Mouse (Mus musculus) neural tube, embryonic 10.5 days (tissue): ENCODE data around the gene Cdc42ep2.
"Not testable (repeated sequence)": the region's sequence is repeated elsewhere in the genome, so short reads cannot be mapped to it uniquely, and the experiment has no call there.

Experiments used
- DNase-seq: peaks from one replicate; pipeline ENCODE4 v3.0.0-alpha.2; 2017; ENCODE audit warnings: low spot score; ENCODE audit errors: extremely low spot score

Gene Cdc42ep2

DNA sequence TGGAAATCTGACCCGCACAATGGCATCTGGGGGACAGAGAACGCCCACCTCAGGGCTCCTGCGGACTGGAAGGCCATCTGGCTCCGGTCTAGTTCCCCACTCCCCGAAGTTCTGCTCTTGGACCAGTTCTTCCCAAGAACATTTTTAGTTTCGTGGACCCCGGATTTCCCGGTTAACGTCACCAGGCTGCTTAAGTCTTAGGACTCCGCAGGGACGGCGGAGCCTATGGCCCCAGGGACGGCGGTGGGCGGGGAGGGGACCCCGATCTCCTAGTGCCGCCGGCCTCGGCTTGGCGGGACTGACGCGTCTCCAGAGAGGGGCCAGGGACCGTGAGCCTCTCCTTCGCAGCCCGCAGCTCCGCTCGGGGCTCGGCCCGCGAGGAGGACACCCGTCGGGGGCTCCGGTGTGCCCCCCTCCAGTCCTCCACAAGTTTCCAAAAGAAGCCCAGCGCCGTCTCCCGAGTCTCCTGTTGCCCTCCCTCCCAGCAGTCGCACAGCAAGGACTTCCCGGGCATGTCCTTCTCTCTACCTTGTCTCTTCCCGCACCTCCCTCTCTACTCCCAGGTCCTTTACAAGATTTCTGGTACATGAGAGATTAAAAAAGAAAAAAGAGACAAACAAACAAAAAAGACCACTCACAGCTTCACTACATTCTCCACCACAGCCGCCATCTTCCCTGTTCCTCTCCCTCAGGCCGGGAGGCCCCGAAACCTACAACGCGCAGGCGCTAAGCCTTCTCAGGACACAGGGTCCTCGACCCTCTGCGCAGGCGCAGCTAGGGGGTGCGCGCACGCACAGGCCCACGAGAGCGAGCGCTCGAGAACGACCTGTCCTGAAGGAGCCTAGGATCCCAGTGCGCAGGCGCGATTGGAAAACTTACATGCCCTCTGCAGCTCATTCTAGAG, 12.3 kb downstream of the Cdc42ep2 start:
- DNase-seq, result peak; percentile 100

DNA sequence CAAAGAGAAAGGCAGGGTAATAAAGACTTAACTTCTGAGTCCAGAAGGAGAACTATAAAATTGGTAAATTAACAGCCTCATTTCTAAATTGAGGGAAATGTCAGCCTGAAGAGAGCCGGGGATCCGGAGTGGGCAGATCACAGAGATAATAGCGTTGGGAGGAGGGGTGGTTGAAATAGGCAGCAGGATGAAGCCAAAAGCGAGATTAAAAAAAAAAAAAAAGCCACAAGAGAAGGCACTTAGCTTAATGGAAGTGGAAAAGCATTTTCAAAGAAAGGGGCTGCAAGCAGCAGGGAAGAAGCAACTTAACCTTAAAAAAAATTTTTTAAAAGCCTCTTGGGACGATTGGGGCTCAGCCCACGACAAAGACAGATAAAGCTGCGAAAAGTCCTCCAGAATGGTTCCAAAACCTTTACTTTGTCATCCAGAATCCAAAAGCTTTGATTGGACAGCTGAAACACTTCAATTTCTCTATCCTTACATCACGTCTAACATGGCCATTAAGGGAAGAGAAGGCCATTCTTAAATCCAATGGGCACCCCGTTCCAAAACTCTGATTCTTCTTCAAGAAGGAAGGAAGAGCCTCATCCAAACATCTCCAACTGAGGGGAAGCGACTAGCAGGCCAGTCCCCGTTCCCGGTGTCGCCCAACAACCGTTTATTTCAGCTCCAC, 13.1 kb downstream of the Cdc42ep2 start:
- DNase-seq, result no peak

DNA sequence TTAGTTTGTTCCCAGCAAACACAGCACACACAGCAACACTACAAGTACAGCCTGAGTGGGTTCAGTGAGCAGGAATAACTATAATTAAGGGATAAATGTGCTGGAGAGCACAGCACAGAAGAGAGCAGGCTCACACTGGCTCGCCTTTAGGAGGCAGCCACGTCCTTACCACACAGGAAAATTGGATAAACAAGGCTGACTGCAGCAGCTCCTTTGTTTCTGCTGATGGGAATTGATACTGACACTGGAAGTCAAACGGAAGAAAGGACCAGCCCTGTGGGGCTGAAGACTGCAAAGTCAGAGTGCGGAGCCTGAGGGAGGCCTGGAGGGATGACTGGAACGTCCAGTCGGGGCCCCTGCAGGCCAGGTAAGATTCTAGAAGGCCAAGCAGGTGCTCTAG, 14.4 kb downstream of the Cdc42ep2 start:
- DNase-seq, result no peak

GRCm38 (mm10) chr19:5907275-5907674, 17.3 kb downstream of the Cdc42ep2 start:
- DNase-seq, result no peak

- peak; percentile 94 for DNase-seq
These were observed 30.5 kb downstream of the Cdc42ep2 start, which contains the start of gene Tigd3 for GRCm38 (mm10) chr19:5894002-5894678. Gene Tigd3 (minus strand): TSS chr19:5894149.

DNA sequence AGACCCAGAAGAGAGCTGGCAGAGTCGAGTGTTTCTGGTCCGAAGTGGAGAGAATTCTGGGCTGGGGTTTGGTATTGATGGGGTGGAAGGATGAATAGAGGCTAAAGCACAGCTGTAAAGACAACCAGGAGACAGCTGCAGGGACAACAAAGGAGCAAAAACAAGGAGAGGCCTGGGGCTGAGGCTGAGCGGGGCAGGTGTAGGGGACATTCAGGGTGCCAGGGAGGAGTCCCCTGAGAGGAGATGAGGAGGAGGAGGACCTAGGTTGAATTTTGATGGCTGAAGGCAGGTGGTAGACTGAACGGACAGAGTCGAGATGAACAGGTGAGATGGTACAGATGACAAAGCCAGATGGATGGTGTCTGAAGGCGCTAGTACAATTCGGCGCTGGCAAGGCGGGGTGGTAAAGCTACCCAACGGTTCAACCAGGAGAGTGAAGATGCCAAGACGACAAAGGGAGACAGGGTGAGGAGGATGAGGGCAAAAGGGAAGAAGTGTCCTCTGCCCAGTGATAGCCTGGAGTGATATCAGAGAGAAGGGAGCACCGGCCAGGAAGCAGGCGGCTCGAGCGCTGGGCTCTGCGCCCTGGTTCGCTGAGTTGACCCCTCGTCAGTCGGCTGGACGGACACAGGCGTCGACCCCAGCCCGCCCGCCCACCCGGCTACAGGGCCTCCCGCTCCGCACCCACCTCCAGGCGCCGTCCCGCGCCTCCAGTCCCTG, 31.2 kb downstream of the Cdc42ep2 start:
- no peak for DNase-seq

DNA sequence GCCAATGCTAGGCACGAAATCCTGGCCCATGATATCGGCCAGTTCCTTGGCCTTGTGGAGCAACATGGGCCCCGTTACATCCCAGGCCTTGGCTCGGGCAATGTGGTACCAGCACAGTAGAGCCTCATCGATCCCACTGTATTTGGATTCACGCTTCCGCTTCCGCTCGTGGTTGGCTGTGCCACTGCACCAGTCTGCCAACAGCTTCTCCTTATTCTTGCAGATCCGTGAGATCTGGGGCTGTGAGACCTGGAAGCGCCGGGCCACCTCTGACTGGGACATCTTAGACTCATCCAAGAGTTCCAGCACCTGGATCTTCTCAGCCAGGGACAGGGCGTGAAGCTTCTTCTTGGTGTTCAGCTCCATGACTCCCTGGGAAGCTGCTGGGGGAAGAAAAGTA, 31.9 kb downstream of the Cdc42ep2 start:
- no peak for DNase-seq

GRCm38 (mm10) chr19:5892262-5892661, 32.4 kb downstream of the Cdc42ep2 start:
- DNase-seq, result no peak

DNA sequence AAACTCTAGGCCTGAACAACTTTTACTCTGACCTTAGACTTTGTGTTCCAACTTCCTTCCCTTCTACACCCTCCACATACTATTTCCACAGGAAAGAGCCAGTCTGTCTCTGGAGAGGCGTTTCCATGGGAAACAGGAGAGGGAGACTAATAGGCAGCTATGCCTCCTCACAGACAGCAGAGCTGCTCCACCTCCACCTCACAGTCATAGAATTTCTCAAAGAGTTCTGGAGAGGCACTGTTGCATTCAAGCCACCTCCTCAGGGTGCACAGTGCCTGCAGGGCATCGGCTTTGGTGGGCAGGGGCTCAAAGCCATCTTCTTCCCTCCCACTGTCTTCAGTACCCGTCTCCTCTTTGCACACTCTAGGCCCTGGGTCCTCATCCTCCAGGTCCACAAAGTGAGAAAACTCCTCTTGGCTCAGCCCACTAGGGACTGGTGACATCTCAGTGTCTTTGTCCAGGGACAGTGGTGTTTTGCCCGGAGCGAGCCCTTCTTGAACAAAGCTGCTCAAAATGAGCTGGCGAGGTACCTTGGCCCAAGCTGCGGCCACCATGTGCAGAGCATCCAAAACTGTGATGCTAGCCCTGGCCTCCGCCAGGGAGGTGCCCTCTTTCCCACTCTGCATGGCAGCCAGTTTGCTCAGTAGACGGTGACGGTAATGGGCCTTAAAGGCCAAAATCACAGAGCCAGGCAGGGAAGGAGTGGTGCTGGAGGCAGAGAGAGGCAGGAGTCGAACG, 32.9 kb downstream of the Cdc42ep2 start:
- no peak for DNase-seq

DNA sequence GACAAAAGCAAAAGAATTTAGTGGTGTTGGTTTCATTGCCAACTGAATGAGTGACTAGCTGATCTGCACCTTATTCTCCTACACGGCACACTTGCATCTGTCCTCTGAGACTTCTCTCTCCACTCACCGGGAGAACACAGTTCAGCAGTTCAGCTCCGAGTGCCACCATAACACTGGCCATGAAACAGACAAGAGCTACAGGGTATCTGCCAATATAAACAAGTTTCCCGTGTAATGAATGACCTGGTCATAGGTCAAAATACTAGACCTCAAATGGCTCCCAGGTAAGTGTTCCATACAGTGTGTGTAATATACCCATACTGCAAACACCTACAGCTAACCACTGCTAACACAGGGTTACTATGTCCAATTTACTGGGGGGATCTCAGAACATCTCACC, 35.4 kb downstream of the Cdc42ep2 start:
- DNase-seq, result no peak

GRCm38 (mm10) chr19:5887234-5887815, 37.3 kb downstream of the Cdc42ep2 start:
- no peak for DNase-seq

DNA sequence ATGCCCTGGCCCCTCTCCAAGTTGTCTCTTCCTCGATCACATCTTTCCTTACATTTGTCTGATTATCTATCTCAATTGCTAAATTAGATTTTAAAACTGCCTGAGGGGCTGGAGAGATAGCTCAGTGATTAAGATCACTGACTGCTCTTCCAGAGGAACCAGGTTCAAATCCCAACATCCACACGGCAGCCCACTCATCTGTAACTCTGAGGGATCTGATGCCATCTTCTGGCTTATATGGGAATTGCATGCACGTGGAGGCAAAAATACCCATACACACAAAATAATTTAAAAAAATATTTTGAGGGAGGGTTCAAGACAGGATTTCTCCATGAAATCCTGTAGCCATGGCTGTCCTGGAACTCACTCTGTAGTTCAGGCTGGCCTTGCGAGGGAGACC, 38.8 kb downstream of the Cdc42ep2 start:
- DNase-seq, result no peak

- DNase-seq, result no peak
These were observed 40.7 kb downstream of the Cdc42ep2 start for GRCm38 (mm10) chr19:5883935-5884334.

- DNase-seq, result not testable (repeated sequence)
These were observed 42.5 kb downstream of the Cdc42ep2 start for GRCm38 (mm10) chr19:5882079-5882478.

- DNase-seq, result no peak
These were observed 43.5 kb downstream of the Cdc42ep2 start for GRCm38 (mm10) chr19:5881155-5881554.

GRCm38 (mm10) chr19:5879735-5880134, 44.9 kb downstream of the Cdc42ep2 start:
- DNase-seq, result no peak

DNA sequence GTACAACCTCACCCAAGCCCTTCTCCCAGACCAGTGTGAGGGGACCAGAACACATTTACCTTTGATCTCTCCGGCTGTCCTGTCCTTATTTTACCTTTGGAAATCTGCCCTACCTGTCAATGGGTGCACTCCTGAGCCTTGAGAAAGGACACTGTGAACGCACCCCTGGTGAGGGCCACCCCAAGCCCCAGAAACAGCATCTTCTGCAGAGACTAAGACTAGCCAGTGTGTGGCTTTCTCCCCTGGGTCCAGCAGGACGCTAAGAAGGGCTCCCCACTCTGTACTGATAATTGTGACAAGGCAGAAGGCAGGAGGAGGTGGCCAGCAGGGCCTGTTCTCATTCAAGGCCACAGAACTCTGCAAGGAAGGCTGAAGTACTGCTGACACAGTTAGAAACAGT, 45.7 kb downstream of the Cdc42ep2 start:
- no peak for DNase-seq

- DNase-seq, result no peak
These were observed 46.3 kb downstream of the Cdc42ep2 start for GRCm38 (mm10) chr19:5878362-5878722.

- peak; percentile 64 for DNase-seq
These were observed 46.8 kb downstream of the Cdc42ep2 start, which contains the start of gene Slc25a45 for GRCm38 (mm10) chr19:5877618-5878361. Gene Slc25a45 (plus strand): TSS chr19:5877808.
